Mouse (Mus musculus): ENCODE results near the gene Arhgap23. TPM values are rescaled to one million over a fixed set of nuclear protein-coding genes. Genes with fewer than 3 reads are reported as not detected.

Arhgap23 gene
- polyA plus RNA-seq, 1 experiment from 2014 or later, result 4.0 TPM

DNA sequence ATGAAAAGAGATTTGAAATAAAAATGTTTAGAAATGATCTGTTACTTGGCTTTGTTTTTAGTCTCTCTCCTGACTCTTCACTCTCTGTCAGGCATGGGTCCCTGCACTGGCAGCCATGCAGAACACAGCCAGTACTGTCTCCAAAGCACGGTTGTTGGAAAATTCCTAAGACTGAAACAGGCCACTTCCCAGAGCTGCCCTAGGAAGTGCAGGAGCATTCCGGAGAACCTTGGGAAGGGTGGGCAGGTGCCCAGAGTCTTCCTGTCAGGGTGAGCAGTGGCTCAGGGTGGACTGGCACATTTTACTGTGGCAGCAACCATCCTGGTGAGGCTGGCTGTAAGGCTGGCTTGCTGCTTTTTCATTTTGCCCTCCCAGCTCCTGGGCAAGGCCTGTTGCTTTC lies 16.8 kb upstream of the Arhgap23 start:
- H3K27me3 ChIP-seq (ENCODE audit: insufficient read depth, poor library complexity, severe bottlenecking), result peaks cover 26% of the 10 kb centered on the region
- H3K4me3 ChIP-seq, result no peak overlapping the region
- H3K36me3 ChIP-seq, result peaks cover 35% of the 10 kb centered on the region
- WGBS, result 68% methylated on average over 2 of the region's 2 CpGs
- peaks cover 26% of the 10 kb centered on the region for H3K4me1 ChIP-seq (replicated peaks)
- no peaks in the 10 kb centered on the region for H3K9me3 ChIP-seq
- DNase-seq (ENCODE audit: low spot score), result no peak
- no peak overlapping the region for H3K27ac ChIP-seq

DNA sequence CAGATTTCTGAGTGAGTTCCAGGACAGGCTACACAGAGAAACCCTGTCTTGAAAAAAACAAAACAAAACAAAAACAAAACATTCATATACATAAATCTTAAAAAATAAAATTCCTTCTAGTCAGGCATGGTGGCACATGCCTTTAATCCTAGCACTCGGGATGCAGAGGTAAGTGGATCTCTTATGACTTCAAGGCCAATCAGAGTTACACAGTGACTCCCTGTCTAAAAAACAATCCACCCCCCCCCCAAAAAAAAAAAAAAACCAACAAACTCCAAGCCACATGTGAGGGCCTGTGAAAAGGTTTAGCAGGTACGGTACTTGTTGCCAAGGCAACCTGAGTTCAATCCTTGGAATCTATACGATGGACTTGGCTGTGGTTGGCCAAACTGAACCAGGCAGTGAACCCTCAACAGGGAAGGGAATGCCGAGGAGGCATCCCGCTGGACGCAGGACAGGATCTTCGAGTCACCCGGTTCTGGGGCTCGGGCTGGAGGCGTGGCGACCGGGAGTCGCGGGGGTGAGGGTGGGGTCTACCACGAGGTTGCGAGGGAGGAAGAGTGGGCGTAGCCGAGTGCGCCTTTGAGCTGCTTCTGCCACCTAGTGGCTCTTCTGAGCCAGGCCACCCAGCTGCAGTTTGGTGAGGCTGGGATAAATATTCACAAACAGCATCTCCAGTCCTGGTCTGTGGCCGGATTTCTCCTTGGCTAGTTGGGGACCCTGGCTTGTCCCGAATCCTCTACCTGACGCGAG lies 15.2 kb upstream of the Arhgap23 start:
- H3K4me3 ChIP-seq, result peak overlapping the region; percentile 48
- no peaks in the 10 kb centered on the region for H3K9me3 ChIP-seq
- H3K27ac ChIP-seq, result peak overlapping the region; percentile 76; the same call in 1 of the 2 replicates
- H3K36me3 ChIP-seq, result peaks cover 18% of the 10 kb centered on the region
- peak; percentile 88 for DNase-seq (ENCODE audit: low spot score)
- H3K4me1 ChIP-seq (replicated peaks), result peaks cover 41% of the 10 kb centered on the region
- 4% methylated on average over 23 of the region's 23 CpGs for WGBS
- peaks cover 36% of the 10 kb centered on the region for H3K27me3 ChIP-seq (ENCODE audit: insufficient read depth, poor library complexity, severe bottlenecking)

DNA sequence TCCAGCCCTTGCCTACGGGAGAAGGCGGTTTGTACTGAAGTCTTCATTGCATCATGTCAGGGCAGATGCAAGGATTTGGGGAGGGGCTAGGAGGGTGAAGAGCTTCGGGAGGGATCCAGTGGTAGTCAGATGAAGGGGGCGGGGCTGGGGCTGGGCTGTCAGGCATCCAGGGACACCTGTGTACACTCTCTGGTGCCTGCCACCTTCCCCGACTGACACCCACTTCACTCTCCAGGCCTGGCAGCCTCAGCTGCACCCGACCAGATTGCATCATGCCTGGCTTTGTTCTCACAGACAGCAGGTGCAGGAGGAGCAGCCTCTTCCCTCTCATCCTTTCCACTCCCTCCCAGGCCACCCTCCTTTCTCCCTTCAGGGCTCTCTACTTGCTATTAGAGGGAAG lies 14.3 kb upstream of the Arhgap23 start:
- 22% methylated on average over 6 of the region's 6 CpGs for WGBS
- H3K9me3 ChIP-seq, result no peaks in the 10 kb centered on the region
- peaks cover 45% of the 10 kb centered on the region for H3K27me3 ChIP-seq (ENCODE audit: insufficient read depth, poor library complexity, severe bottlenecking)
- peaks cover 9% of the 10 kb centered on the region for H3K36me3 ChIP-seq
- H3K4me3 ChIP-seq, result peak overlapping the region; percentile 48
- H3K27ac ChIP-seq, result peak overlapping the region; percentile 76
- H3K4me1 ChIP-seq (replicated peaks), result peaks cover 51% of the 10 kb centered on the region
- DNase-seq (ENCODE audit: low spot score), result no peak

DNA sequence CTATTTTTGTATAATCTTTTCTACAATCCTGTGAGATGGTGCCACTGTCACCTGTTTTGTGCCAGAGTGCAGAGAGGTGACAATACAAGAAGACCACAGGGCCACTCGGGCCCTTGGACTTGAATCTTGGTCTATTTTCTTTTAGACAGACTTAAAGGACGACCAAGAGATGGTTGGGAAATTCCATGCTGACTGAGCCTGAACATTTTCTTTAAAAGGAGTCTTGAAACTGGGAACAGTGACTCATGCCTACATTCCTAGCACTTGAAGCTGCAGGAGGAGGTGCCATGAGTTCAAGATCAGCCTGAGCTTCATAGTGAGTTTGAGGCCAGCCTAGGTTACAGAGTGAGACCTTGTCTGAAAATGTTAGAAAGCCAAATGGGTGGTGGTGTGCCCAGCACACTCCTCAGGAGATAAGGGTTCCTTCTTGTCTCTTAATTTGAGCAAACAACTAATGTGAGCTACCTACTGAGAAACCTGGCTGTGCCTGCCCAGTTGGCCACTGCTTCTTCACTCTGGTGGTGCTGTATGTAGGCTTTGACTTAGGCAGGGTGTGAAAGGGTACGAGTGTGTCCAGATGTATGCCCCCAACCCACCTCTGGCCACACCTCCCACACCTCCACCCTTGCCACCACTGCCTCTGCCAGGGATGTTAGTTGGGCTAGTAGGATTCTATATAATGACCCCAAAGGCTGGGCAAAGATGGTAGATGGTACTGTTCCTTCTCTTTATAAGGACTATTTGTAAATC lies 13.5 kb upstream of the Arhgap23 start:
- Histone ChIP-seq H3K9me3 (no peaks in the 10 kb centered on the region), H3K36me3 (peaks cover 4% of the 10 kb centered on the region; the same call in 1 of the 2 replicates), H3K4me3 (no peak overlapping the region), H3K4me1 (replicated peaks) (peaks cover 59% of the 10 kb centered on the region), H3K27me3 (ENCODE audit: insufficient read depth, poor library complexity, severe bottlenecking) (peaks cover 53% of the 10 kb centered on the region), H3K27ac (no peak overlapping the region)
- DNase-seq (ENCODE audit: low spot score), result no peak
- 78% methylated on average over 3 of the region's 3 CpGs for WGBS

DNA sequence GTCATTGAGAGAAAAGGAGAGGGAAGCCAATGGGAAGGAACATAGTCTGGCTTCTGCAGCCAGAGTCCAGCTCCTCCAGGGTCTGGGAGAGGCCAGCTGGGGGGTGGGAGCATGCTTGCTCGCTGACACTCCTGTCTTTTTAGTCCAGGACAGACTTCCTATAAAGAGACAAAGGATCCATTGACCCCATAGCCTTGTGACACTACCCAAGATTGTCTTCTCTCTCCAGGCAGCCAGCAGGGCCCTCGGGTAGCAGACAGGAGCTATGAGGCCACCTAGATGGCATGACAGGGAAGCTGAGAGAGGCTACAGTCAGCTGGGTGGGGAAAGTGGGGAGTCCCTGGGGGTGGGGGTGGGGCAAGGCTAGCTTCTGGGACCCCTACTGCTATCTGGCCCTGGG lies 12.6 kb upstream of the Arhgap23 start:
- H3K4me1 ChIP-seq (replicated peaks), result peaks cover 60% of the 10 kb centered on the region
- peaks cover 62% of the 10 kb centered on the region for H3K27me3 ChIP-seq (ENCODE audit: insufficient read depth, poor library complexity, severe bottlenecking)
- 1% methylated on average over 2 of the region's 2 CpGs for WGBS
- no peaks in the 10 kb centered on the region for H3K36me3 ChIP-seq
- peak overlapping the region; percentile 83 for H3K27ac ChIP-seq
- H3K4me3 ChIP-seq, result no peak overlapping the region
- no peaks in the 10 kb centered on the region for H3K9me3 ChIP-seq
- DNase-seq (ENCODE audit: low spot score), result no peak

DNA sequence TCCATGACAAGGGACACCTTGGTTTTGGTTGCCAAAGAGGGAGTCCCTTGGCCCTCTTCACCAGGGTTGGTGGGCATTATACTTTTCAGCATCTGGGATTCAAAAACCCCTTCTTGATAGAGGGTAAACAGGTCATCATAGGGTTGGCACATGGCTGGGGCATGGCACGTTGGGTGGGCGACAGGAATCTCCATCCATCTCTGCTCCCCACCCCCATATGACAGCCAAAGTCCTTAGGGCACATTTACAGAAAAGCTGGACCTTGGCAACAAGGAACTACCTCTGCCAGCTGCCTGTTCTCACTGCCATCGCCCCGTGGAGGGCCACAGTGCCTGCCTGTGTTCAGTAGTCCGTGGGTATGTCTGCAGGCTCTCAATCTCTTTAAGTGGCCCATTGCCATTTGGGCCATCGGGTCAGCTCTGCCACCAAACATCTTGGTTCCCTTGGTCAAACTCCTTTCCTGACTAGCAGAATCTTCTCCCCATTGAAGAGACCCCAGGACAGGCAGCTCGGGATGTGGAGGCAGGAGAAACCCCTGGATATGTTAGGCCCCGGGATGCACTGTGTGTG lies 11.6 kb upstream of the Arhgap23 start:
- 39% methylated on average over 8 of the region's 8 CpGs for WGBS
- no peaks in the 10 kb centered on the region for H3K36me3 ChIP-seq
- peak overlapping the region; percentile 83 for H3K27ac ChIP-seq
- no peaks in the 10 kb centered on the region for H3K9me3 ChIP-seq
- DNase-seq (ENCODE audit: low spot score), result no peak
- H3K4me3 ChIP-seq, result peak overlapping the region; percentile 69
- peaks cover 67% of the 10 kb centered on the region for H3K27me3 ChIP-seq (ENCODE audit: insufficient read depth, poor library complexity, severe bottlenecking)
- H3K4me1 ChIP-seq (replicated peaks), result peaks cover 64% of the 10 kb centered on the region

DNA sequence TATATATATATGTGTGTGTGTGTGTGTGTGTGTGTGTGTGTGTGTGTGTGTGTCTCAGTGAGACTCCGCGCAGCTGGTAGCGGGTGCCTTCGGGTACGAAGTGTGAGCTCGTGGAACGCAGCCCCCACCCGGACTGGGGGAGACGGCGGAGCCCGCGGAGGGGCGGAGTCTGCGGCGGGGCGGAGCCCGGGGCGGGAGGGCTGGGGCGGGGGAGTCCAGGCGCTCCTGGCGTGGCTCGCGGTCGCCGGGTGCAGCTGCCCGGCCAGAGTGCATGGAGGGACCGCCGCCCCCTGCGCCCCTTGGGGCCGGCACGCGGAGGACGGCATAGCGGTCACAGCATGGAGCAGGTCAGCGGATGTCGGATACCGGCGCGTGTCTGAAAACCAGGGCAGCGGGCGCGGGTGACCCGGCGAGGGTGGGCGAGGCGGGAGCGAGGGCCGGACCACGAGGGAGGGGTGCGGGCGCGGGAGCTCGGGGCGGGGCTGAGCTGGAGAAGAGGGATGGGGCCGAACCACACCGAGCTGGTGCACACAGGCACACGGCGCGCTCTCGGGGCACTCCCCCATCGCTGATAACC lies 11.1 kb upstream of the Arhgap23 start:
- WGBS, result 1% methylated on average over 48 of the region's 61 CpGs
- DNase-seq (ENCODE audit: low spot score), result peak; percentile 65
- Histone ChIP-seq H3K9me3 (no peaks in the 10 kb centered on the region), H3K4me3 (peak overlapping the region; percentile 69), H3K27ac (peak overlapping the region; percentile 83), H3K27me3 (ENCODE audit: insufficient read depth, poor library complexity, severe bottlenecking) (peaks cover 68% of the 10 kb centered on the region), H3K36me3 (no peaks in the 10 kb centered on the region), H3K4me1 (replicated peaks) (peaks cover 64% of the 10 kb centered on the region)

DNA sequence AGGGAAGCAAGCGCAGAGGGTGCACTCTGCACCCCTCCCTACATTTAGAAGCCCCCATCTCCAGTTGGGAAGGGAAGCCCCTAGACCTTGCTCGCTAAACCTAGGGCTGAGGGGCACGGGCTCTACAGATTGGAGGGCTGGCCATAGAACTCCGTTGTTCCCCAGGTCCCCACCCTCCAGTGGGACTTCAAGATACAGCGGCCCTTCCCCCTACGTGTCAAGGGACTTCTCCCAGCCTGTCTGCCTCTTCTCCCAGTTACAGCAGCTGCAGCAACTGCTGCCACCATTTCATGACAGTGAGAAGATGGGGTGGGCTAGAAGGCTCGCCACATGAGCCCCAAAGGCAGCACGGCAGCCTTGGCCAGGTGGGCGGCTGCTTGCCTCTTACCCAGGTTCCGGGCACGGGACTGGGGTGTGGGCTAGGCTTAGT lies 10.6 kb upstream of the Arhgap23 start:
- no peaks in the 10 kb centered on the region for H3K36me3 ChIP-seq
- H3K9me3 ChIP-seq, result no peaks in the 10 kb centered on the region
- peak overlapping the region; percentile 69 for H3K4me3 ChIP-seq
- peaks cover 70% of the 10 kb centered on the region for H3K27me3 ChIP-seq (ENCODE audit: insufficient read depth, poor library complexity, severe bottlenecking)
- whole genome bisulfite sequencing, result under 1% methylated on average over 11 of the region's 11 CpGs
- peaks cover 64% of the 10 kb centered on the region for H3K4me1 ChIP-seq (replicated peaks)
- peak overlapping the region; percentile 83 for H3K27ac ChIP-seq
- DNase-seq (ENCODE audit: low spot score), result peak; percentile 33

DNA sequence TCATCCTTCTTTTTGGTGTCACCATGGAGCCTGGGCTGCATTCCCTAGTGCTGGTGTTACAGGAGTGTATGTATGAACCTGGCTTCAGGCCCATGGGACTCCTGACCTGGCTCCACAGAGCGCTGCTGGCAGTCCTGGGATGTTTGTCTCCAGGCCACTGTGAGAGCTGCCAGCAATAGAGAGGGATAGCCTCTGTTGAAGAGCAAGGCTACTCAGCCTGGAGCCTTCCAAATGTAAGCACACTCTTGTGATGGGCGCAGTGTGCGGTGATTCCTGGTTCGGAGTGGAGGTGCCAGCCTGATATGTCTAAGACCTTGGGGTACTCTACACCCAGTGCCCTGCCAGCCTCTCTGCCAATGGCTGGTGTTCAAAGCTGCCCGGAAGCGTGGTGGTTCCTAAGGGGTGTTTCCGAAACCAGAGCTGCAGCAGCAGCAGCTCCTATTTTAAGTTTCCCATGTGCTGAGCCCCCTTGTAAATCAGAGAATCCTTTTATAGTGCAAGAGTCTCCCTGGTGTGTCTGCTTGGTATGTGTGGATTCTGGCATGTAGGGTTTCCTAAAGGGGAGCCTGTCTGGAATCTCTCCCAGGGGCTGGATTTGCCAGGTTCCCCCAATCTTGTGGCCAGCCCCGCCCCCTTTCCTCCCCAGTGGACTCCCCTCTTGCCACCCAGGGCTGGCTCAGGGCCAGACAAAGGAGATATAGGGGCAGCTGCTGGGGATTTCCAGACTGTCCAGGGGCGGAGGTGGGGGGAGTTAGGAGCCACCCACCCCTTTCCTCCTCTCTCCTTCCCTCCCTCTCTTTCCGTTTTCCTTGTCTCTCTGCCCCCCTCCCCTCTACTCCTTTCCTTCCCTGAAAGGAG lies 9.0 kb upstream of the Arhgap23 start:
- no peaks in the 10 kb centered on the region for H3K36me3 ChIP-seq
- peaks cover 66% of the 10 kb centered on the region for H3K27me3 ChIP-seq (ENCODE audit: insufficient read depth, poor library complexity, severe bottlenecking)
- peaks cover 54% of the 10 kb centered on the region for H3K4me1 ChIP-seq (replicated peaks)
- WGBS, result 71% methylated on average over 10 of the region's 10 CpGs
- H3K27ac ChIP-seq, result no peak overlapping the region
- DNase-seq (ENCODE audit: low spot score), result no peak
- peak overlapping the region; percentile 14; the same call in 1 of the 2 replicates for H3K4me3 ChIP-seq
- no peaks in the 10 kb centered on the region for H3K9me3 ChIP-seq

DNA sequence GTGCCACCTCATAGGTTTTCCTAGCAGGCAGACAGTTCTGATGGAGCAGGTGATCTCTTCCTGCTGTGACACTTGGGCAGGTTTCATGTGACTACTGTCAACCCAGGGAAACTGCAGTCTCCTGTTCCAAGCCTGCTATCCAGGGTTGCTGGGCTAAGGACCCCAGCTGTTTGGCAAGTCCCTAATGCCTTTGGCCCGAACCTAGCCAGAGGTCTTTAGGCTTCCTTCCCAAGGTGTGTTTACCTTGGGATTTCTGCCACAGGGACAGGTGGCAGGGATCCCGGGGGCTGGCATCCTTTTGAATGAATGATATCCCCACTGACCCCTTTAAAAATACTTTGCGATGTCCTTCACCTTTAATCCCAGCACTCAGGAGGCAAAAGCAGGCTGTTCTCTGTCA lies 7.9 kb upstream of the Arhgap23 start:
- H3K27me3 ChIP-seq (ENCODE audit: insufficient read depth, poor library complexity, severe bottlenecking), result peaks cover 63% of the 10 kb centered on the region
- H3K9me3 ChIP-seq, result no peaks in the 10 kb centered on the region
- H3K4me3 ChIP-seq, result no peak overlapping the region
- H3K36me3 ChIP-seq, result no peaks in the 10 kb centered on the region
- no peak overlapping the region for H3K27ac ChIP-seq
- H3K4me1 ChIP-seq (replicated peaks), result peaks cover 59% of the 10 kb centered on the region
- DNase-seq (ENCODE audit: low spot score), result no peak
- 72% methylated on average over 3 of the region's 3 CpGs for WGBS

DNA sequence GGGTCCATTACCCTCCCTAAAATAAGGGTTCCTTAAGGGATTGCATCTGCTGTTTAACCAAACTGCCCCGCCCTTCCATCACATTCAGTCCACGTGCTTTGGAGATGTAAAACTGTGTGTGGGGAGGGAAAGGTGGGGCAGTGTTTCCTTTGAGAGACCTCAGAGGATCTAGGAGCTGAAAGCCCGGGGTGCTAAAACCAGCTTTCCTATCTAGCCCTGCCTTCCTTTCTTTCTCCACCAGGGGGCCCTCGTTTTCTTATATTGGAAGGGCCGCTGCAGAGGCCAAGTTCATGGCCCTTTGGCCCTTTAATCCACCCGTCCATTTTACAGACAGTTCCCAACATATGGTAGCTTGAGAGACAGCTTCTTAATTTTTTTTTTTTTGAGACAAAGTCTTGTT lies 7.2 kb upstream of the Arhgap23 start:
- H3K4me1 ChIP-seq (replicated peaks), result peaks cover 59% of the 10 kb centered on the region
- WGBS, result 2% methylated on average over 6 of the region's 6 CpGs
- H3K27me3 ChIP-seq (ENCODE audit: insufficient read depth, poor library complexity, severe bottlenecking), result peaks cover 60% of the 10 kb centered on the region

DNA sequence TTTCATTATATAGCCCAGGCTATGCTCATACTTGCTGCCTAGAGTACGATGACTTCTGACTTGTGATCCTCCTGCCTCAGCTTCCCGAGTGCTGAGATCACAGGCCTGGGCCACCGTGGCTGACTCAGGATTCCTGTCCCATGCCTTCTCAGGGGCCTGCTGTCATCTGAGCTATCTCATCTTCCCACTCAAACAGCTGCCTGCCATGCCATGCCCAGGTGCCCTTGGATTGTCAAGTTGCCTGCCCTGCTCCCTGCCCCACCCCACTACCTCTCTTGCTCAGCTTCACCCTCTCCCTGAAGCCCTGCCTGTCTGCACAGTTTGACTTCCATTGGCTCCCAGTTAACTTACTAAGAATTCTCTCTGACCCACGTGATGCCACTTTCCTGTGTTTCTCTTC lies 4.4 kb upstream of the Arhgap23 start:
- H3K27me3 ChIP-seq (ENCODE audit: insufficient read depth, poor library complexity, severe bottlenecking), result peaks cover 62% of the 10 kb centered on the region

More for the DNA sequence above, 7.2 kb upstream of the Arhgap23 start:
- Histone ChIP-seq H3K9me3 (no peaks in the 10 kb centered on the region), H3K36me3 (no peaks in the 10 kb centered on the region), H3K27ac (no peak overlapping the region), H3K4me3 (no peak overlapping the region)
- DNase-seq (ENCODE audit: low spot score), result peak; percentile 79

More for the DNA sequence above, 4.4 kb upstream of the Arhgap23 start:
- WGBS, result 86% methylated on average over 4 of the region's 4 CpGs
- Histone ChIP-seq H3K27ac (no peak overlapping the region), H3K36me3 (no peaks in the 10 kb centered on the region), H3K4me1 (replicated peaks) (peaks cover 43% of the 10 kb centered on the region), H3K9me3 (no peaks in the 10 kb centered on the region), H3K4me3 (no peak overlapping the region)
- DNase-seq (ENCODE audit: low spot score), result no peak
